Mouse (Mus musculus) ZHBTc4 (cell line): Measurements from ENCODE around the gene Napsa.

Experiments
- DNase-seq: peaks from one replicate; pipeline ENCODE4 v3.0.0-alpha.2; 2011; ENCODE audit warnings: low read depth, low spot score

Napsa gene

GRCm38 (mm10) chr7:44625241-44626067 is 53.3 kb downstream of the Napsa start:
- no peak for DNase-seq

GRCm38 (mm10) chr7:44626068-44626385 is 53.8 kb downstream of the Napsa start:
- DNase-seq, result no peak

GRCm38 (mm10) chr7:44626966-44627365 is 54.8 kb downstream of the Napsa start:
- DNase-seq, result no peak

- no peak for DNase-seq
These were observed 56.3 kb downstream of the Napsa start for GRCm38 (mm10) chr7:44628402-44629034.

GRCm38 (mm10) chr7:44630437-44630836 is 58.3 kb downstream of the Napsa start:
- DNase-seq, result no peak

- peak; percentile 94 for DNase-seq
These were observed 60.5 kb downstream of the Napsa start for GRCm38 (mm10) chr7:44632676-44633075.

- DNase-seq, result peak; percentile 82
These were observed 61.2 kb downstream of the Napsa start for GRCm38 (mm10) chr7:44633407-44633806.
